Mouse (Mus musculus) embryonic facial prominence, embryonic 14.5 days (tissue): Measurements from ENCODE around the gene Meox1. TPM values are rescaled to one million over a fixed set of nuclear protein-coding genes. Genes with fewer than 3 reads are reported as not detected.

Experiments used
- ATAC-seq: fragments of 200-750 bp; cut with Nextera tagmentation; 2 replicates; pipeline ENCODE4 v1.8.0; 2017; ENCODE audit warnings: low read depth, moderate number of reproducible peaks, moderate TSS enrichment
- DNase-seq: peaks from one replicate; pipeline ENCODE4 v3.0.0-alpha.2; 2015; ENCODE audit warnings: low spot score
- H3K27ac ChIP-seq: fragments of 300-500 bp; sonication (generic); replicated peaks from 2 replicates; pipeline ENCODE4 v1.5.1; 2014; ENCODE audit warnings: low read depth, mild to moderate bottlenecking, low read length, moderate library complexity
- H3K27me3 ChIP-seq: fragments of 300-500 bp; sonication (generic); replicated peaks from 2 replicates; pipeline ENCODE4 v1.6.1; 2014; ENCODE audit warnings: low read length; ENCODE audit not compliant: control insufficient read depth, insufficient read depth
- H3K36me3 ChIP-seq: fragments of 300-500 bp; sonication (generic); 2 replicates; pipeline ENCODE4 v1.6.1; 2014; ENCODE audit warnings: low read length, mixed read lengths; ENCODE audit not compliant: control insufficient read depth, insufficient read depth
- H3K4me1 ChIP-seq: fragments of 300-500 bp; sonication (generic); 2 replicates; pipeline ENCODE4 v1.6.1; 2014; ENCODE audit warnings: antibody characterized with exemption, low read length; ENCODE audit not compliant: control insufficient read depth, insufficient read depth
- H3K4me2 ChIP-seq: fragments of 300-500 bp; sonication (generic); 2 replicates; pipeline ENCODE4 v1.6.1; 2014; ENCODE audit warnings: low read depth, mild to moderate bottlenecking, low read length, moderate library complexity, mixed read lengths
- H3K4me3 ChIP-seq: fragments of 300-500 bp; sonication (generic); 2 replicates; pipeline ENCODE4 v1.5.1; 2014; ENCODE audit warnings: low read depth, mild to moderate bottlenecking, low read length
- H3K9ac ChIP-seq: fragments of 300-500 bp; sonication (generic); 2 replicates; pipeline ENCODE4 v1.6.1; 2014; ENCODE audit warnings: low read depth, mild to moderate bottlenecking, low read length, moderate library complexity, mixed read lengths
- H3K9me3 ChIP-seq: fragments of 300-500 bp; sonication (generic); 2 replicates; pipeline ENCODE4 v1.6.1; 2016; ENCODE audit warnings: low read length; ENCODE audit not compliant: control insufficient read depth
- WGBS: fragments of 180-500 bp; shearing (Covaris S2); extraction: QIAGEN DNeasy Blood & Tissue Kit; methylation state at CpG from one replicate; pipeline ENCODE4 v1.1.7; 2014; 5-methylcytosine and 5-hydroxymethylcytosine counted together
- polyA plus RNA-seq: library from polyadenylated mRNA; unstranded; fragments of >200 nt; fragmentation: Nextera tagmentation; extraction: Ambion mirVana; gene quantifications from 2 replicates; pipeline ENCODE4 v1.2.1, GENCODE M21; 2014

Meox1 gene
- polyA plus RNA-seq, 1 experiment from 2014 or later, result 12.7 TPM

DNA sequence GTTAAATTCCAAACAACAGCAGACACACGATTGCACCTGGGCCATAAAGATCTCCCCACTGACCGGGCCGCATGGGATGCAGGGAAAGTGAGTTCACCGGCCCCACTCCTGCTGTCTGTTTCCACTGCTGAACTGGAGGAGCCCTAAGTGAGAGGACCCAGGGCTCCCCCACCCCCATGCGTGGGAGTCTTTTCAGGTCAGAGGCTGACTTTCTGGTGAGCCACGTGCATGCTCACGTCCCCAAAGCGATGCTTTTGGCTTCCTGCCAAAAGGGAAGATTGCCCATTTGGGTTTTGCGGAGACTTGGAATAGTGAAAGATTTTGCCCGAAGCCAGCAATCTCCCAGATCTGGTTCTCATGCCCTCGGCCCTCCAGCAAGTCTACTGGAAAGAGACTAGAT, 2.7 kb downstream of the Meox1 start:
- H3K36me3 ChIP-seq, result no peaks in the 10 kb centered on the region
- H3K9me3 ChIP-seq, result no peaks in the 10 kb centered on the region
- H3K4me1 ChIP-seq, result peaks cover 32% of the 10 kb centered on the region
- peak overlapping the region; percentile 9; the same call in 1 of the 2 replicates for H3K9ac ChIP-seq
- no peak overlapping the region for H3K27ac ChIP-seq
- H3K4me2 ChIP-seq, result peak overlapping the region; percentile 47
- peak; percentile 64 for DNase-seq
- H3K27me3 ChIP-seq, result peaks cover 10% of the 10 kb centered on the region
- no peak for ATAC-seq
- 0 out of 2 replicates have a peak overlapping the region, but pooled peaks have one; percentile 3 for H3K4me3 ChIP-seq
- WGBS, result 9% methylated on average over 11 of the region's 11 CpGs

DNA sequence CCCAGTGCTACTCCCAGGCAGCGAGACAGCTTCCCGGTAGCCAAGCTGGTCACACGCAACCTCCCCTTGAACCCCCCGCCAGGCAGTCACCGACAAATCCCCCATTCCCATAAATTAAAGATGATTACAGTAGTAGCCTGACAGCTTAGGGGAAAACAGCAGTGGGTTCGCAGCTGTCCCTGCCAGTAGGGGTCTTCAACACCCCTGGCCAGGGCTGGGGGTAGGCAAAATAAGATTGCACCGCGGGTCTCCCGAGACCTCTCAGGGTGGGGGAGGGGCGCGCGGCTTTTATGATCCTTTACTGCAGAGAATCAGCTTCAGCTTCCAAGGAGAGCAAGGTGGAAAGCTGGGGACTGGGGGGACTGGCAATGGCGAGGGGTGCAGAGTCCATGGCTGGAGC, 4.4 kb downstream of the Meox1 start:
- Histone ChIP-seq H3K27me3 (peaks cover 10% of the 10 kb centered on the region; the same call in 1 of the 2 replicates), H3K4me1 (peaks cover 43% of the 10 kb centered on the region), H3K4me2 (peak overlapping the region; percentile 48), H3K9me3 (no peaks in the 10 kb centered on the region), H3K4me3 (peak overlapping the region; percentile 15; the same call in 1 of the 2 replicates), H3K27ac (no peak overlapping the region), H3K9ac (peak overlapping the region; percentile 30; the same call in 1 of the 2 replicates), H3K36me3 (no peaks in the 10 kb centered on the region)
- DNase-seq, result no peak
- ATAC-seq, result no peak
- under 1% methylated on average over 13 of the region's 13 CpGs for WGBS

DNA sequence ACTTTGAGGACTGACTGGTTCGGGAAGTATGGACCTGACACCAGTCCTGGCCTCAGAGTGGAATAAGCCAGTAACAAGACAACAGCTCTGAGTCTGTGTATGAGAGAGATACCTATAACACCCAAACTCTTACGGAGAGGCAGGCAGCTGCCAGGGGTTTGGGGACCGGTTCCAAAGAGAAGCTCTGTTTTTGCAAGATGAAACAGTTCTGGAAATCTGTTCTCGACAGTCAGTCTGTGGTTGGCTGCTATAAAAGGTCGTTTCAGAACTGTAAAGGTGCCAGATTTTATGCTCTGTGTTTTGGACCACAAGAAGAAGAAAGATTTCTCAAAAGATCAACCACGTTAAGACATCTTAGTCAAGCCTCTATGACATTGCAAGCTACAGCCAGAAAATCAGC, 5.4 kb downstream of the Meox1 start:
- 49% methylated on average over 6 of the region's 6 CpGs for WGBS
- no peak overlapping the region for H3K27ac ChIP-seq
- peaks cover 40% of the 10 kb centered on the region for H3K4me1 ChIP-seq
- no peaks in the 10 kb centered on the region for H3K36me3 ChIP-seq
- DNase-seq (no peak), ATAC-seq (no peak)
- H3K27me3 ChIP-seq, result peaks cover 10% of the 10 kb centered on the region; the same call in 1 of the 2 replicates
- H3K9ac ChIP-seq, result no peak overlapping the region
- H3K4me2 ChIP-seq, result no peak overlapping the region
- H3K4me3 ChIP-seq, result no peak overlapping the region
- no peaks in the 10 kb centered on the region for H3K9me3 ChIP-seq

DNA sequence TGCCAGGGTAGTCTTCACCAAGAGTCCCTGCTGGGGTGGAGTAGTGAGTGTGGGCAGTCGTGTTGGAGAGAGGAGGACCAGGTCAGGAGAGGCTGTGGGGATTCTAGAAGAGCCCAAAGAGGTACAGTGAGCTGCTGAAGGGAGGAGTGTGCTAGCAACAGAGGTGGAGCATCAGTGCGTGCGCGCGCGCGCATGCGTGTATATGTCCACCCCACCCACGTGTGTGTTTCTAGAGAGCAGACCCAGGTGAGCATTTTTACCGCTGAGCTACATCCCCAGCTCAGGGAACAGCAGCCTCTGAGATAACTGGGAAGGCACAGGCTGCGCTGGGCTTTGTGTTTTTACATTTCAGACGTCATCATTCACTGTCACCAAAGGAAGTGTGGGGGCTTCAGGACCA, 7.7 kb downstream of the Meox1 start:
- Histone ChIP-seq H3K9me3 (no peaks in the 10 kb centered on the region), H3K9ac (no peak overlapping the region), H3K4me3 (no peak overlapping the region), H3K27ac (0 out of 2 replicates have a peak overlapping the region, but pooled peaks have one; percentile 21), H3K36me3 (no peaks in the 10 kb centered on the region), H3K4me1 (peaks cover 32% of the 10 kb centered on the region), H3K27me3 (0 out of 2 replicates have a peak, but pooled peaks cover 5% of the 10 kb centered on the region), H3K4me2 (no peak overlapping the region)
- no peak for DNase-seq
- WGBS, result 76% methylated on average over 12 of the region's 12 CpGs
- ATAC-seq, result no peak

DNA sequence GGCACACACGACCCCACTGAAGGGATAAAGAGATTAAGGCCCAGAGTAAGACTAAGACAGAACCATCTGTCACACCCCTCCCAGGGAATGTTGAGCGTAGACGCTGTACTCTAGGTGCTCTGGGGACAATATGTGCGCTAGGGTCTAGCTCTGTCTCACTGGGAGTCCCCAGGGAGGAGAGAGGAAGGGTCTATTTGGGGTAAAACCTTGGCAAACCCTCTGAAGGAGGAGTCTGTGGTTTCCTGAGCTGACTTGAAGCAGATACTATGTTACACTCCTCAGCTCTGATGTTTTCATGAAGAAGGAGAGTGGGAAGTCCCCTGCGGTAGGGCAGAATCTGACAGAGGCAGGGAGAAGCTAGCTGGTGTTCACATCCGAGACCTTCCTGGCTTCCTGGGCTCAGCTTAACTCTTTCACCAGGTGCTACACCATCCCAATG, 8.3 kb downstream of the Meox1 start:
- H3K27me3 ChIP-seq, result 0 out of 2 replicates have a peak, but pooled peaks cover 5% of the 10 kb centered on the region
- DNase-seq, result peak; percentile 52
- H3K9ac ChIP-seq, result no peak overlapping the region
- H3K9me3 ChIP-seq, result no peaks in the 10 kb centered on the region
- 37% methylated on average over 6 of the region's 6 CpGs for WGBS
- 0 out of 2 replicates have a peak overlapping the region, but pooled peaks have one; percentile 21 for H3K27ac ChIP-seq
- no peaks in the 10 kb centered on the region for H3K36me3 ChIP-seq
- H3K4me1 ChIP-seq, result peaks cover 33% of the 10 kb centered on the region
- no peak for ATAC-seq
- H3K4me3 ChIP-seq, result no peak overlapping the region
- no peak overlapping the region for H3K4me2 ChIP-seq

DNA sequence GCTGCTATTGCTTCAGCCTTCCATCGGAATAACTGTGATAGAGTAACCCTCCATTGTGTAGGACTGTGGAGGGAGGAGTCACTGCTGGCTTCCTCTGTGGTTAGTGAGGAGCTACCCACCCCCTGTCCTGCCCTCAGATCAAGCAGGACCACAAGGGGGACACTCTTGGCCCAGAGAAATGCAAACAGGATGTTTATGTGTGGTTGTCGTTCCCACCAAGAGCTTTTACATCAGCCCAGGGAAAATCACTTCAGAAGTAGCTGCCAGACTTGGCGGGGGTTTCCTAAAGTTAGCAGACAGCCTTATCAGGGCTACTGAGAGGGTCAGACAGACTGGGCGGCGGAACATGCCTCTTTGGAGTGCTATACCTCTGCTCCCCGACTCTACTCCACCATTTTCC, 8.9 kb downstream of the Meox1 start:
- no peak overlapping the region; the same call in 1 of the 2 replicates for H3K27ac ChIP-seq

DNA sequence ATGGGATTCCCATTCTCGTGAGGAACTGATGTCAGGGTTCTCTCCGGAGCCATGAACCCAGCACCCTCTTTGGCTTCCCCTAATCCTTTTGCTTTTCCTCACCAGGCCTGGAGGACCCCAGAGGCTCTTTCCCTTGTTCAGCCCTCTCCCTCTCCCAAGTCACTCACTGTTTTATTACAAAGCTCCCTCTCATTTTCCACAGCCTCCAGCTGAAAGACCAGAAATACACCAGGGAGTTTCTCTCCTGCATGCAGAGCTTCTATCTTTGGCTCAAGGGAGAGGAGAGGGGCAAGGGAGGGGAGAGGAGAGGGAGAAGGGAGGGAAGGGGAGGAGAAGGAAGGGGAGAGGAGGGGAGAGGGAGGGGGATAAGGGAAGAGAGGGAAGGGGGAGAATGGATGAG, 10.3 kb downstream of the Meox1 start:
- Histone ChIP-seq H3K9ac (no peak overlapping the region), H3K27ac (no peak overlapping the region), H3K27me3 (no peaks in the 10 kb centered on the region), H3K4me1 (peaks cover 34% of the 10 kb centered on the region), H3K4me2 (no peak overlapping the region), H3K36me3 (no peaks in the 10 kb centered on the region), H3K4me3 (no peak overlapping the region), H3K9me3 (no peaks in the 10 kb centered on the region)
- DNase-seq (no peak), ATAC-seq (no peak)
- WGBS, result 46% methylated on average over 2 of the region's 2 CpGs

More for the DNA sequence above, 8.9 kb downstream of the Meox1 start:
- Histone ChIP-seq H3K27me3 (0 out of 2 replicates have a peak, but pooled peaks cover 5% of the 10 kb centered on the region), H3K4me3 (no peak overlapping the region), H3K36me3 (no peaks in the 10 kb centered on the region), H3K4me1 (peaks cover 38% of the 10 kb centered on the region), H3K4me2 (no peak overlapping the region), H3K9me3 (no peaks in the 10 kb centered on the region), H3K9ac (no peak overlapping the region)
- no peak for ATAC-seq
- DNase-seq, result no peak
- WGBS, result 48% methylated on average over 6 of the region's 6 CpGs

DNA sequence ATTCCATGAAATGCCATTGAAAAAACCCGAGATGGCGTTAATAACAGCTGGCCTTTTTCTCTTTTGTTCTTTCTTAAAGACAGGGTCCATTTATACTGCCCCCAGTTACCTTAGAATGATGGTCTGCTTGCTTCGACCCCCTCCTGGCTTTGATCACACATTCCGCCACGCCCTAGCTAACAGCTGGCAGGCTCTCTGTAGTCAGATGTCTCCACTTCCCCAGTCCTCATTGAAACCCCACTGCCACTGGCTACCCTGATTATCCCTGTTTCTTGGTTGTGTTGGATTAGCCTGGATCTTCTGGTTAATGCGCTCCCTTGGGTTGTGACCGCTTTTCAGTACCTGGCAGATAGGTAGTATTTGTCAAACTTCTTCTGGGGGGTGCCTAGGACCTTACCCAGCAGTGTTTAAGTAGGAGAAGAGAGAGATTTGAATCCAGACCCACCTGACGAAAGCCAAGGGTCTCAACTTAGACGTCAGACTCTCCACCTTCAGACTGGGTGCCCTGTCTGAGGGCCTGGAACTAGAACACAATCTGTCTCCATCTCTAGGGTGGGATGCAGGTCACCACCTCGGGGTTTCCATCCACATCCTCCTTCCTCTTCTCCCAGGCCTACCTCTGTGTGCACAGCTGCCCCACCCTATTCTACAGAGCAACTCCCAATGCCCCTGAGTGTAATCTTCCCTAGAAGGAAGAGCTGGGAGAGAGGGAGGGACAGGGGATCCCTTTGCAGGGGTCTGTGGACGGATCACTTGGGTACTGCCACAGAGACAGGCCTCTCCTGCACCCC, 11.5 kb downstream of the Meox1 start:
- no peak for DNase-seq
- H3K4me3 ChIP-seq, result no peak overlapping the region
- H3K27me3 ChIP-seq, result no peaks in the 10 kb centered on the region
- 68% methylated on average over 11 of the region's 11 CpGs for WGBS
- no peak overlapping the region; the same call in 1 of the 2 replicates for H3K27ac ChIP-seq
- H3K9ac ChIP-seq, result no peak overlapping the region
- peaks cover 44% of the 10 kb centered on the region for H3K4me1 ChIP-seq
- no peak for ATAC-seq
- no peaks in the 10 kb centered on the region for H3K36me3 ChIP-seq
- H3K9me3 ChIP-seq, result no peaks in the 10 kb centered on the region
- H3K4me2 ChIP-seq, result no peak overlapping the region
